Mouse (Mus musculus) lung, postnatal 4 days (tissue): ENCODE data around the gene Cbwd1.
"Not testable (repeated sequence)": the region's sequence is repeated elsewhere in the genome, so short reads cannot be mapped to it uniquely, and the experiment has no call there.

ENCODE experiments used
- DNase-seq, 2 experiments: peaks; one replicate each; pipeline ENCODE4 v3.0.0; 2021

Gene Cbwd1

DNA sequence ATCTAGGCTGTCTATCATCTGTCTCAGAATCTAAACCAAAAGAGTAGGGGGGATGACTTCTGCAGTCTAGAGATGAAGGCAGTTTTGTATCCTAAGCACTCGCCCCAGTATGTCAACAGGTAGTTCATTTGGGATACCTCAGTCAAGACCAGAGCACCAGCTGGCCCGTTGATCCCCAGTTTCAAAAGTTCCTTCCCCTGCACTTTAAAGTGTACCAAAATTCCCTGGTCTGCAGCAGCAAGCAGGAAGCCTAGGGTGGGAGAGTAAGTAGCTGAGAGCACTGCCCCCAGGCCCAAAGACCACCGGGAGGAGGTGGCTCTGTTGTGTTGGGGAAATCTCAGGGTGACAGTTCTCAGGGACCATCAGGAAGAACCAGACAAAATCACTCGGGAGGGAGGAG, 64.9 kb downstream of the Cbwd1 start:
- DNase-seq: no peak

DNA sequence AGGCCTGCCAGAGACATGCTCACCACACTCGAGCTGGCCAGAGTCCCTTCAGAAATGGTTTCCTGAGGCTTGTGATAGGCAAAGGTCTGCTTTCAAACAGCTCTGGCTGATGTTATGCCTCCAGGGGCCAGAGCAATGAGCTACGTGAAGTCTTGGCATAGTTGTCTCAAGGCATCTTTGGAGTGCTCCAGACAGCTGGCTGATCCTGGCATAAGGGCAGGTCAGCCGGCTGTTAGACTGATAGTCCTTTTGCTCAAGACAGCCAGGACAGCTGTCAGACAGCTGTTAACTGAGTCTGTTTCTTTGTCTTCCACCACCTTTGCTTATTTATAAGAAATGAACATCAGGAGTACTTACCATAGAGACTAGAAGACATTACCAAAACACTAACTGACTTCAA, 74.5 kb downstream of the Cbwd1 start:
- no peak for DNase-seq

DNA sequence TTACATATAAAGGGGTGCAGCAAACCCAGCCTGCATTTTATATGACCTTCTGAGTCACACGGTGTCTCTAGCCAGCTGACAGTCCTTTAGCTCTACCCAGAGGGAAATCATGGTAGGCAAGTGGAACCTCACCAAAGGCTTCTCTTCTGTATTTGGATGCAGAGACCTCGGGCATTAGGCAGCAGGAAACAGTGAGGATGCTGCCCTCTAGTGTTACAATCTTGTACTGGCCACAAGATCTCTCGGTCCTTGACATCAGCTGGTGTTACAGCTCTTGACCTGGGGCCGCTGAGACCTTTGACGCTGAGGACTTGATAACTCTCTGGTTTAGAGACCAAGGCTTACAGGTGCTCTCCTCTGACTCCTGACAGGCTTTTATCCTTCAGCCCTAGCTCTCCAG, 75.9 kb downstream of the Cbwd1 start:
- DNase-seq: peak in 1 of 2 experiments; percentile 58

- no peak for DNase-seq
Measured at GRCm38 (mm10) chr19:24881237-24881636, 80.2 kb downstream of the Cbwd1 start.

- DNase-seq: not testable (repeated sequence)
Measured at GRCm38 (mm10) chr19:24875129-24875870, 86.1 kb downstream of the Cbwd1 start, which contains the start of gene Gm10053. TSS of gene Gm10053 (plus strand) at chr19:24875686.

- peak; percentile 11 to 34 for DNase-seq
Measured at GRCm38 (mm10) chr19:24873873-24874272, 87.5 kb downstream of the Cbwd1 start.

GRCm38 (mm10) chr19:24871037-24871635, 90.3 kb downstream of the Cbwd1 start:
- peak; percentile 50 to 78 for DNase-seq
